Mouse (Mus musculus): ENCODE results near the gene Vax1. TPM values are rescaled to one million over a fixed set of nuclear protein-coding genes. Genes with fewer than 3 reads are reported as not detected.

Gene Vax1
- total RNA-seq, 4 experiments from 2014 or later, result not detected

Other genes with a start within 250 kb of the Vax1 start
- gene Eno4, start 226.6 kb downstream of the Vax1 start, total RNA-seq (2022), result not detected
- gene Hspa12a, start 226.4 kb downstream of the Vax1 start, total RNA-seq (2022), result 1 to 10 TPM; 1.7 to 4.2 (median 3.6) TPM
- under 1 TPM; 0.56 to 0.94 (median 0.65) TPM for gene Shtn1, start 94.0 kb downstream of the Vax1 start, total RNA-seq (2022)
- gene Kcnk18, start 49.2 kb upstream of the Vax1 start, total RNA-seq (2022), result not detected
- gene Slc18a2, start 90.8 kb upstream of the Vax1 start, total RNA-seq (2022), result under 1 TPM in 3 of 4 experiments, not detected in 1; 0.07 to 0.21 (median 0.18) TPM
- gene Rps12-ps3, start 152.2 kb upstream of the Vax1 start, total RNA-seq (2022), result 100 to 1,000 TPM; 216 to 382 (median 277) TPM
- 10 to 100 TPM; 13.5 to 15.2 (median 14.3) TPM for gene Pdzd8, start 175.7 kb upstream of the Vax1 start, total RNA-seq (2022)